Mouse (Mus musculus): ENCODE measurements around the gene Ddah1.

- TF ChIP-seq CTCF (IDR thresholded peaks at IDR 0.05; ENCODE audit: borderline replicate concordance, extremely low read depth, insufficient read depth, insufficient read length) = no peak
- TF ChIP-seq POLR2A (IDR thresholded peaks at IDR 0.05; ENCODE audit: borderline replicate concordance, extremely low read depth, insufficient read depth, insufficient read length, poor library complexity, severe bottlenecking) = no peak
Measured at GRCm38 (mm10) chr3:145939971-145940370, 181.5 kb downstream of the Ddah1 start.

Data from brain, embryonic 14.5 days (tissue).